Mouse (Mus musculus) ES-E14 (cell line): Measurements from ENCODE around the gene Arhgap23.

ENCODE experiments used
- HCFC1 ChIP-seq: IDR thresholded peaks from 2 replicates; pipeline ENCODE4 v1.6.1; 2012; ENCODE audit warnings: low read length, inconsistent platforms, borderline replicate concordance; ENCODE audit not compliant: insufficient read depth
- MAFK ChIP-seq: IDR thresholded peaks from 2 replicates; pipeline ENCODE4 v1.6.1; 2014; ENCODE audit warnings: mild to moderate bottlenecking, low read depth, low read length, inconsistent platforms; ENCODE audit not compliant: insufficient read depth

- TF ChIP-seq HCFC1 (no peak), MAFK (no peak)
Measured at GRCm38 (mm10) chr11:97487656-97488055, 72.3 kb downstream of the Arhgap23 start.
